Mouse (Mus musculus) embryonic fibroblast, embryonic 13.5 days (primary cell): Measurements from ENCODE around the gene Gfra1.

Experiments
- CTCF ChIP-seq: IDR thresholded peaks from 2 replicates; pipeline ENCODE4 v1.5.1; 2011; ENCODE audit warnings: mild to moderate bottlenecking, control low read depth, low read length, moderate library complexity, borderline replicate concordance; ENCODE audit not compliant: insufficient read depth
- POLR2A ChIP-seq: IDR thresholded peaks from 2 replicates; pipeline ENCODE4 v1.6.1; 2011; ENCODE audit warnings: low read depth, mild to moderate bottlenecking, control low read depth, low read length, moderate library complexity

DNA sequence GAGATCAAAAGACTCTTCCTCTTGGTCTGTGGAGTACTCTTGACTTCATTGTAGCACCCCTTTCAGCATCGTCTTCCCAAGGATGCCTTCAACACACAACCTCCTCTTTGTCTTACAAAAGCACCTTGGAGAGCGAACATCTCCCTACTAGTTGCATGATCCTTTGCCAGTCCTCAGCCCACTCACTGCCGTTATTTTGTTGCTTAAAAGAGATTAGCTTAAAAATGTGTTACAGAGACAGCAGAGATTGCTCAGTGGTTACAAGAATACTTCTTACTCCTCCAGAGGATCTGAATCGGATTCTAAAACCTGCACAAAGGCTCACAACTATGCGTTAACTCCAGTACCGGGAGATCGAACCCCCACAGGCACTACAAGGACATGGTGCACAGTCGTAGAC lies 205.5 kb downstream of the Gfra1 start:
- no peak for TF ChIP-seq POLR2A
- TF ChIP-seq CTCF: no peak
